Mouse (Mus musculus): ENCODE data around the gene Gm9945. TPM values are rescaled to one million over a fixed set of nuclear protein-coding genes. Genes with fewer than 3 reads are reported as not detected.

The Gm9945 gene
- total and polyA plus RNA-seq, 3 experiments = not detected

- no peaks in the 10 kb centered on the region for H3K27me3 ChIP-seq (replicated peaks)
- H3K27ac ChIP-seq (ENCODE audit: insufficient read depth, low read depth) = peak overlapping the region; percentile 12; the same call in 1 of the 2 replicates
- no peaks in the 10 kb centered on the region for H3K36me3 ChIP-seq (replicated peaks in 1 of 2; ENCODE audit: control insufficient read depth in 1 of 2, insufficient read depth in 1 of 2, low read length in 1 of 2)
- TF ChIP-seq ELF1 (IDR thresholded peaks at IDR 0.05; ENCODE audit: low read depth, low read length) (no peak), MAZ (IDR thresholded peaks at IDR 0.05; ENCODE audit: low read depth, low read length) (no peak), JUND (conservative IDR thresholded peaks at IDR 0.05; ENCODE audit: low read depth, low read length) (no peak), UBTF (IDR thresholded peaks at IDR 0.05; ENCODE audit: low read depth, low read length) (no peak), HCFC1 (IDR thresholded peaks at IDR 0.05; ENCODE audit: low read depth, low read length) (no peak)
- DNase-seq (ENCODE audit: extremely low read depth) = no peak
- H3K4me1 ChIP-seq (ENCODE audit: control insufficient read depth in 1 of 2, insufficient read depth in 2 of 2) = peaks cover 33 to 54% of the 10 kb centered on the region in 2 experiments
- no peak overlapping the region for H3K9ac ChIP-seq (ENCODE audit: insufficient read depth, low read depth)
- no peak overlapping the region for H3K4me2 ChIP-seq (ENCODE audit: insufficient read depth, low read depth, poor library complexity, severe bottlenecking)
- H3K79me2 ChIP-seq (replicated peaks; ENCODE audit: control insufficient read depth, extremely low read depth, insufficient read depth, poor library complexity, severe bottlenecking) = no peaks in the 10 kb centered on the region
- in situ Hi-C loops (cut with MboI; ENCODE audit: low pct_ligation_motif_present, low pct_unique_long_range_greater_than_20kb, low sequenced_read_pairs) = no loop called here
- no peak overlapping the region for H3K4me3 ChIP-seq (replicated peaks in 1 of 3; ENCODE audit: low read depth in 2 of 3, low read length in 2 of 3, poor library complexity in 1 of 3)
- dilution Hi-C loops (cut with MboI; ENCODE audit: extremely low pct_ligation_motif_present, extremely low pct_unique_long_range_greater_than_20kb, low sequenced_read_pairs) = no loop called here
- no peaks in the 10 kb centered on the region for H3K9me3 ChIP-seq (replicated peaks; ENCODE audit: low read length)
Observed at GRCm38 (mm10) chr11:53508591-53508990, 28.6 kb downstream of the Gm9945 start.

GRCm38 (mm10) chr11:53510351-53510750, 30.4 kb downstream of the Gm9945 start:
- dilution Hi-C loops (cut with MboI; ENCODE audit: extremely low pct_ligation_motif_present, extremely low pct_unique_long_range_greater_than_20kb, low sequenced_read_pairs) (no loop called here), in situ Hi-C loops (cut with MboI; ENCODE audit: low pct_ligation_motif_present, low pct_unique_long_range_greater_than_20kb, low sequenced_read_pairs) (no loop called here)
- DNase-seq (ENCODE audit: extremely low read depth) = no peak
- TF ChIP-seq JUND (conservative IDR thresholded peaks at IDR 0.05; ENCODE audit: low read depth, low read length) (no peak), RAD21 (IDR thresholded peaks at IDR 0.05; ENCODE audit: low read depth, low read length) (peak; percentile 65), MXI1 (IDR thresholded peaks at IDR 0.05; ENCODE audit: low read depth, low read length) (no peak), ZC3H11A (IDR thresholded peaks at IDR 0.05; ENCODE audit: low read depth, low read length) (peak; percentile 18; the same call in 1 of the 2 replicates), SMC3 (IDR thresholded peaks at IDR 0.05; ENCODE audit: low read depth, low read length) (peak; percentile 75), MEF2A (IDR thresholded peaks at IDR 0.05; ENCODE audit: borderline replicate concordance, low read depth, low read length) (peak; percentile 67; the same call in 1 of the 2 replicates), USF2 (conservative IDR thresholded peaks at IDR 0.05; ENCODE audit: low read depth, low read length) (no peak), CTCF (conservative IDR thresholded peaks at IDR 0.05 in 1 of 2, IDR thresholded peaks at IDR 0.05 in 1 of 2; ENCODE audit: low read depth in 2 of 2, low read length in 2 of 2) (peak in 1 of 2 experiments; percentile 68; a peak in 2 of 4 replicates)
- Histone ChIP-seq H3K9me3 (replicated peaks; ENCODE audit: low read length) (no peaks in the 10 kb centered on the region), H3K27me3 (replicated peaks) (no peaks in the 10 kb centered on the region), H3K4me1 (ENCODE audit: control insufficient read depth in 1 of 2, insufficient read depth in 2 of 2) (peaks cover 23 to 36% of the 10 kb centered on the region in 2 experiments), H3K4me3 (replicated peaks in 1 of 3; ENCODE audit: low read depth in 2 of 3, low read length in 2 of 3, poor library complexity in 1 of 3) (no peak overlapping the region), H3K9ac (ENCODE audit: insufficient read depth, low read depth) (no peak overlapping the region), H3K79me2 (replicated peaks; ENCODE audit: control insufficient read depth, extremely low read depth, insufficient read depth, poor library complexity, severe bottlenecking) (no peaks in the 10 kb centered on the region), H3K4me2 (ENCODE audit: insufficient read depth, low read depth, poor library complexity, severe bottlenecking) (no peak overlapping the region), H3K27ac (ENCODE audit: insufficient read depth, low read depth) (no peak overlapping the region), H3K36me3 (replicated peaks in 1 of 2; ENCODE audit: control insufficient read depth in 1 of 2, insufficient read depth in 1 of 2, low read length in 1 of 2) (no peaks in the 10 kb centered on the region)

Data from CH12.LX (cell line).